Mouse (Mus musculus) liver, embryonic 14.5 days (tissue): Measurements from ENCODE around the gene Pcdh15.

Experiments used
- CTCF ChIP-seq: IDR thresholded peaks from 2 replicates; pipeline ENCODE4 v1.5.1; 2016; ENCODE audit warnings: antibody characterized with exemption, low read depth, control low read depth
- EP300 ChIP-seq: IDR thresholded peaks from 2 replicates; pipeline ENCODE4 v1.6.1; 2016; ENCODE audit warnings: antibody characterized with exemption, low read depth

- no peak for TF ChIP-seq CTCF
- TF ChIP-seq EP300 = no peak
These were observed 47.1 kb upstream of the Pcdh15 start for GRCm38 (mm10) chr10:73052074-73052473.
